Mouse (Mus musculus) heart, embryonic 12.5 days (tissue): Measurements from ENCODE around the gene Pkd1. TPM values are rescaled to one million over a fixed set of nuclear protein-coding genes. Genes with fewer than 3 reads are reported as not detected.

ENCODE experiments used
- ATAC-seq: fragments of 200-750 bp; cut with Nextera tagmentation; 2 replicates; pipeline ENCODE4 v1.8.0; 2017; ENCODE audit warnings: moderate TSS enrichment, moderate library complexity; ENCODE audit not compliant: insufficient number of reproducible peaks, low FRiP score
- H3K27ac ChIP-seq: fragments of 300-500 bp; sonication (generic); 2 replicates; pipeline ENCODE4 v1.5.1; 2016; ENCODE audit warnings: mild to moderate bottlenecking, moderate library complexity; ENCODE audit not compliant: poor library complexity, severe bottlenecking
- H3K27me3 ChIP-seq: fragments of 300-500 bp; sonication (generic); replicated peaks from 2 replicates; pipeline ENCODE4 v1.6.1; 2016; ENCODE audit warnings: mild to moderate bottlenecking, moderate library complexity
- H3K36me3 ChIP-seq: fragments of 300-500 bp; sonication (generic); 2 replicates; pipeline ENCODE4 v1.6.1; 2016; ENCODE audit warnings: mild to moderate bottlenecking, moderate library complexity
- H3K4me1 ChIP-seq: fragments of 300-500 bp; sonication (generic); replicated peaks from 2 replicates; pipeline ENCODE4 v1.6.1; 2016; ENCODE audit warnings: mild to moderate bottlenecking
- H3K4me2 ChIP-seq: fragments of 300-500 bp; sonication (generic); 2 replicates; pipeline ENCODE4 v1.6.1; 2016; ENCODE audit warnings: mild to moderate bottlenecking, moderate library complexity
- H3K4me3 ChIP-seq: fragments of 300-500 bp; sonication (generic); 2 replicates; pipeline ENCODE4 v1.5.1; 2016; ENCODE audit warnings: mild to moderate bottlenecking
- H3K9ac ChIP-seq: fragments of 300-500 bp; sonication (generic); 2 replicates; pipeline ENCODE4 v1.6.1; 2016; ENCODE audit warnings: mild to moderate bottlenecking, moderate library complexity
- H3K9me3 ChIP-seq: fragments of 300-500 bp; sonication (generic); replicated peaks from 2 replicates; pipeline ENCODE4 v1.6.1; 2016; ENCODE audit warnings: mild to moderate bottlenecking, moderate library complexity
- WGBS: fragments of 180-500 bp; shearing (Covaris S2); methylation state at CpG from one replicate; pipeline ENCODE4 v1.1.7; 2016; 5-methylcytosine and 5-hydroxymethylcytosine counted together
- polyA plus RNA-seq: library from polyadenylated mRNA; unstranded; fragments of >200 nt; fragmentation: Nextera tagmentation; extraction: Ambion mirVana; gene quantifications from 2 replicates; pipeline ENCODE4 v1.2.1, GENCODE M21; 2016

The Pkd1 gene
- polyA plus RNA-seq, 1 experiment from 2014 or later, result 18.9 TPM

- no peak overlapping the region for H3K4me3 ChIP-seq
- peaks cover 70% of the 10 kb centered on the region for H3K36me3 ChIP-seq
- no peak overlapping the region for H3K27ac ChIP-seq
- no peaks in the 10 kb centered on the region for H3K9me3 ChIP-seq
- H3K4me2 ChIP-seq, result no peak overlapping the region
- no peak for ATAC-seq
- peaks cover 11% of the 10 kb centered on the region for H3K4me1 ChIP-seq
- 79% methylated on average over 4 of the region's 4 CpGs for WGBS
- no peaks in the 10 kb centered on the region for H3K27me3 ChIP-seq
- H3K9ac ChIP-seq, result no peak overlapping the region
Measured at GRCm38 (mm10) chr17:24608370-24608769, 58.7 kb downstream of the Pkd1 start.

- H3K9me3 ChIP-seq, result no peaks in the 10 kb centered on the region
- no peak overlapping the region for H3K4me3 ChIP-seq
- H3K4me2 ChIP-seq, result no peak overlapping the region
- no peak overlapping the region for H3K9ac ChIP-seq
- H3K4me1 ChIP-seq, result peaks cover 11% of the 10 kb centered on the region
- no peaks in the 10 kb centered on the region for H3K27me3 ChIP-seq
- peaks cover 70% of the 10 kb centered on the region for H3K36me3 ChIP-seq
- no peak overlapping the region for H3K27ac ChIP-seq
- ATAC-seq, result no peak
- 81% methylated on average over 8 of the region's 8 CpGs for WGBS
Measured at GRCm38 (mm10) chr17:24608874-24609273, 59.2 kb downstream of the Pkd1 start.

GRCm38 (mm10) chr17:24610711-24611110 lies 61.1 kb downstream of the Pkd1 start:
- Histone ChIP-seq H3K9ac (no peak overlapping the region), H3K36me3 (peaks cover 70% of the 10 kb centered on the region), H3K4me1 (peaks cover 11% of the 10 kb centered on the region), H3K4me2 (no peak overlapping the region), H3K27ac (peak overlapping the region; percentile 29; the same call in 1 of the 2 replicates), H3K9me3 (no peaks in the 10 kb centered on the region), H3K27me3 (no peaks in the 10 kb centered on the region), H3K4me3 (no peak overlapping the region)
- 50% methylated on average over 2 of the region's 2 CpGs for WGBS
- peak; percentile 54; the same call in 1 of the 2 replicates for ATAC-seq

- Histone ChIP-seq H3K9ac (no peak overlapping the region), H3K27ac (no peak overlapping the region), H3K27me3 (no peaks in the 10 kb centered on the region), H3K36me3 (peaks cover 95% of the 10 kb centered on the region), H3K4me3 (no peak overlapping the region), H3K9me3 (no peaks in the 10 kb centered on the region), H3K4me2 (no peak overlapping the region), H3K4me1 (no peaks in the 10 kb centered on the region)
- WGBS, result 81% methylated on average over 14 of the region's 14 CpGs
- peak; percentile 86 for ATAC-seq
Measured at GRCm38 (mm10) chr17:24617561-24618194, 68.0 kb downstream of the Pkd1 start.

GRCm38 (mm10) chr17:24625472-24625871 lies 75.8 kb downstream of the Pkd1 start:
- no peak for ATAC-seq
- H3K27me3 ChIP-seq, result no peaks in the 10 kb centered on the region

GRCm38 (mm10) chr17:24628646-24629045 lies 79.0 kb downstream of the Pkd1 start:
- Histone ChIP-seq H3K9me3 (no peaks in the 10 kb centered on the region), H3K27me3 (no peaks in the 10 kb centered on the region), H3K4me2 (no peak overlapping the region), H3K4me1 (peaks cover 16% of the 10 kb centered on the region), H3K4me3 (no peak overlapping the region), H3K9ac (no peak overlapping the region), H3K27ac (no peak overlapping the region; the same call in 1 of the 2 replicates), H3K36me3 (peaks cover 70% of the 10 kb centered on the region)
- 23% methylated on average over 5 of the region's 5 CpGs for WGBS
- no peak for ATAC-seq

More at GRCm38 (mm10) chr17:24625472-24625871, 75.8 kb downstream of the Pkd1 start:
- H3K36me3 ChIP-seq, result peaks cover 98% of the 10 kb centered on the region
- H3K4me2 ChIP-seq, result no peak overlapping the region
- no peak overlapping the region for H3K27ac ChIP-seq
- no peaks in the 10 kb centered on the region for H3K9me3 ChIP-seq
- no peak overlapping the region for H3K9ac ChIP-seq
- no peaks in the 10 kb centered on the region for H3K4me1 ChIP-seq
- H3K4me3 ChIP-seq, result no peak overlapping the region
- WGBS, result 89% methylated on average over 8 of the region's 8 CpGs

- H3K36me3 ChIP-seq, result peaks cover 55% of the 10 kb centered on the region
- WGBS, result 86% methylated on average over 14 of the region's 14 CpGs
Measured at GRCm38 (mm10) chr17:24630072-24630471, 80.4 kb downstream of the Pkd1 start.

GRCm38 (mm10) chr17:24632167-24632812 lies 82.7 kb downstream of the Pkd1 start, which contains the start of the genes Tsc2 and Nthl1:
Tsc2 (minus strand) TSS chr17:24632630.
Nthl1 (plus strand) TSS chr17:24632680.
- WGBS, result 1% methylated on average over 51 of the region's 51 CpGs

More at GRCm38 (mm10) chr17:24630072-24630471, 80.4 kb downstream of the Pkd1 start:
- no peak overlapping the region for H3K4me2 ChIP-seq
- ATAC-seq, result no peak
- no peak overlapping the region for H3K9ac ChIP-seq
- no peak overlapping the region for H3K4me3 ChIP-seq
- no peak overlapping the region for H3K27ac ChIP-seq
- peaks cover 13% of the 10 kb centered on the region for H3K27me3 ChIP-seq
- no peaks in the 10 kb centered on the region for H3K9me3 ChIP-seq
- H3K4me1 ChIP-seq, result peaks cover 24% of the 10 kb centered on the region

GRCm38 (mm10) chr17:24632813-24633449 lies 83.3 kb downstream of the Pkd1 start:
- H3K27ac ChIP-seq, result peak overlapping the region; percentile 88
- H3K36me3 ChIP-seq, result peaks cover 29% of the 10 kb centered on the region
- H3K9ac ChIP-seq, result peak overlapping the region; percentile 85
- peaks cover 41% of the 10 kb centered on the region for H3K4me1 ChIP-seq
- ATAC-seq, result peak; percentile 66
- WGBS, result 10% methylated on average over 22 of the region's 22 CpGs
- H3K4me3 ChIP-seq, result peak overlapping the region; percentile 83
- peaks cover 26% of the 10 kb centered on the region for H3K27me3 ChIP-seq
- no peaks in the 10 kb centered on the region for H3K9me3 ChIP-seq
- H3K4me2 ChIP-seq, result peak overlapping the region; percentile 85

More at GRCm38 (mm10) chr17:24632167-24632812, 82.7 kb downstream of the Pkd1 start, which contains the start of the genes Tsc2 and Nthl1:
- Histone ChIP-seq H3K4me1 (peaks cover 38% of the 10 kb centered on the region), H3K9ac (peak within 1 kb of the TSS; percentile 85), H3K4me2 (peak within 1 kb of the TSS; percentile 85), H3K27me3 (peaks cover 22% of the 10 kb centered on the region), H3K4me3 (peak within 1 kb of the TSS; percentile 83), H3K27ac (peak within 1 kb of the TSS; percentile 88), H3K9me3 (no peaks in the 10 kb centered on the region), H3K36me3 (peaks cover 35% of the 10 kb centered on the region)
- ATAC-seq, result peak; percentile 75

GRCm38 (mm10) chr17:24633831-24634230 lies 84.2 kb downstream of the Pkd1 start:
- peak overlapping the region; percentile 85; the same call in 1 of the 2 replicates for H3K4me2 ChIP-seq
- 88% methylated on average over 11 of the region's 11 CpGs for WGBS
- H3K9me3 ChIP-seq, result no peaks in the 10 kb centered on the region
- 0 out of 2 replicates have a peak overlapping the region, but pooled peaks have one; percentile 88 for H3K27ac ChIP-seq
- H3K4me3 ChIP-seq, result no peak overlapping the region
- no peak overlapping the region for H3K9ac ChIP-seq
- ATAC-seq, result no peak
- peaks cover 26% of the 10 kb centered on the region for H3K36me3 ChIP-seq
- H3K4me1 ChIP-seq, result peaks cover 41% of the 10 kb centered on the region
- peaks cover 35% of the 10 kb centered on the region for H3K27me3 ChIP-seq

GRCm38 (mm10) chr17:24635024-24635423 lies 85.4 kb downstream of the Pkd1 start:
- no peak for ATAC-seq
- H3K36me3 ChIP-seq, result peaks cover 17% of the 10 kb centered on the region
- H3K27me3 ChIP-seq, result peaks cover 43% of the 10 kb centered on the region
- peaks cover 49% of the 10 kb centered on the region for H3K4me1 ChIP-seq
- H3K9me3 ChIP-seq, result no peaks in the 10 kb centered on the region
- WGBS, result 61% methylated on average over 4 of the region's 4 CpGs
- no peak overlapping the region for H3K4me3 ChIP-seq
- no peak overlapping the region for H3K9ac ChIP-seq
- no peak overlapping the region for H3K27ac ChIP-seq
- H3K4me2 ChIP-seq, result no peak overlapping the region
